Mouse (Mus musculus): ENCODE data around the gene Wnt3. TPM values are rescaled to one million over a fixed set of nuclear protein-coding genes. Genes with fewer than 3 reads are reported as not detected.

The Wnt3 gene
- polyA plus RNA-seq, 1 experiment from 2014 or later = not detected

- H3K27ac ChIP-seq (replicated peaks in 1 of 2; ENCODE audit: control insufficient read depth in 1 of 2, insufficient read depth in 1 of 2, low read depth in 2 of 2, low read length in 2 of 2) = no peak overlapping the region
- peaks cover 0 to 4% of the 10 kb centered on the region in 2 experiments; a peak in 1 of 4 replicates for H3K4me1 ChIP-seq (ENCODE audit: control insufficient read depth in 2 of 2, insufficient read depth in 2 of 2, low read length in 2 of 2)
- ATAC-seq (ENCODE audit: insufficient number of reproducible peaks, insufficient read depth, low FRiP score, low read depth) = no peak
- no peaks in the 10 kb centered on the region for H3K36me3 ChIP-seq (ENCODE audit: control insufficient read depth, insufficient read depth, low read length)
- H3K4me3 ChIP-seq (ENCODE audit: control insufficient read depth in 1 of 2, insufficient read depth in 1 of 2, low read depth in 1 of 2, low read length in 2 of 2) = no peak overlapping the region
- no peaks in the 10 kb centered on the region for H3K9me3 ChIP-seq (ENCODE audit: control insufficient read depth, low read length)
- no peak overlapping the region for H3K4me2 ChIP-seq (ENCODE audit: low read length)
- peaks cover 51% of the 10 kb centered on the region for H3K27me3 ChIP-seq (ENCODE audit: control insufficient read depth, insufficient read depth, low read length)
- WGBS = 54% methylated on average over 9 of the region's 9 CpGs
- H3K9ac ChIP-seq (ENCODE audit: low read length) = no peak overlapping the region
Measured at GRCm38 (mm10) chr11:103780152-103780551, 6.2 kb downstream of the Wnt3 start.

GRCm38 (mm10) chr11:103789951-103790350 lies 16.0 kb downstream of the Wnt3 start:
- no peak overlapping the region for H3K4me2 ChIP-seq (ENCODE audit: low read length)
- no peak overlapping the region for H3K4me3 ChIP-seq (ENCODE audit: control insufficient read depth in 1 of 2, insufficient read depth in 1 of 2, low read depth in 1 of 2, low read length in 2 of 2)
- no peak overlapping the region for H3K27ac ChIP-seq (replicated peaks in 1 of 2; ENCODE audit: control insufficient read depth in 1 of 2, insufficient read depth in 1 of 2, low read depth in 2 of 2, low read length in 2 of 2)
- ATAC-seq (ENCODE audit: insufficient number of reproducible peaks, insufficient read depth, low FRiP score, low read depth) = no peak
- H3K9ac ChIP-seq (ENCODE audit: low read length) = no peak overlapping the region
- H3K36me3 ChIP-seq (ENCODE audit: control insufficient read depth, insufficient read depth, low read length) = no peaks in the 10 kb centered on the region
- H3K9me3 ChIP-seq (ENCODE audit: control insufficient read depth, low read length) = no peaks in the 10 kb centered on the region
- peaks cover 37% of the 10 kb centered on the region for H3K27me3 ChIP-seq (ENCODE audit: control insufficient read depth, insufficient read depth, low read length)
- WGBS = 54% methylated on average over 5 of the region's 5 CpGs
- H3K4me1 ChIP-seq (ENCODE audit: control insufficient read depth in 2 of 2, insufficient read depth in 2 of 2, low read length in 2 of 2) = no peaks in the 10 kb centered on the region

GRCm38 (mm10) chr11:103801128-103801527 lies 27.2 kb downstream of the Wnt3 start:
- no peak overlapping the region for H3K4me3 ChIP-seq (ENCODE audit: control insufficient read depth in 1 of 2, insufficient read depth in 1 of 2, low read depth in 1 of 2, low read length in 2 of 2)
- WGBS = 23% methylated on average over 9 of the region's 9 CpGs
- no peaks in the 10 kb centered on the region for H3K4me1 ChIP-seq (ENCODE audit: control insufficient read depth in 2 of 2, insufficient read depth in 2 of 2, low read length in 2 of 2)
- H3K9ac ChIP-seq (ENCODE audit: low read length) = no peak overlapping the region
- H3K36me3 ChIP-seq (ENCODE audit: control insufficient read depth, insufficient read depth, low read length) = no peaks in the 10 kb centered on the region
- H3K27me3 ChIP-seq (ENCODE audit: control insufficient read depth, insufficient read depth, low read length) = peaks cover 22% of the 10 kb centered on the region
- no peaks in the 10 kb centered on the region for H3K9me3 ChIP-seq (ENCODE audit: control insufficient read depth, low read length)
- H3K27ac ChIP-seq (replicated peaks in 1 of 2; ENCODE audit: control insufficient read depth in 1 of 2, insufficient read depth in 1 of 2, low read depth in 2 of 2, low read length in 2 of 2) = no peak overlapping the region
- H3K4me2 ChIP-seq (ENCODE audit: low read length) = no peak overlapping the region
- ATAC-seq (ENCODE audit: insufficient number of reproducible peaks, insufficient read depth, low FRiP score, low read depth) = no peak

GRCm38 (mm10) chr11:103804126-103804525 lies 30.2 kb downstream of the Wnt3 start:
- peaks cover 0 to 6% of the 10 kb centered on the region in 2 experiments; a peak in 1 of 4 replicates for H3K4me1 ChIP-seq (ENCODE audit: control insufficient read depth in 2 of 2, insufficient read depth in 2 of 2, low read length in 2 of 2)
- no peak overlapping the region for H3K4me2 ChIP-seq (ENCODE audit: low read length)
- no peak overlapping the region for H3K9ac ChIP-seq (ENCODE audit: low read length)
- H3K27ac ChIP-seq (replicated peaks in 1 of 2; ENCODE audit: control insufficient read depth in 1 of 2, insufficient read depth in 1 of 2, low read depth in 2 of 2, low read length in 2 of 2) = no peak overlapping the region
- no peaks in the 10 kb centered on the region for H3K9me3 ChIP-seq (ENCODE audit: control insufficient read depth, low read length)
- peaks cover 38% of the 10 kb centered on the region for H3K27me3 ChIP-seq (ENCODE audit: control insufficient read depth, insufficient read depth, low read length)
- H3K36me3 ChIP-seq (ENCODE audit: control insufficient read depth, insufficient read depth, low read length) = no peaks in the 10 kb centered on the region
- H3K4me3 ChIP-seq (ENCODE audit: control insufficient read depth in 1 of 2, insufficient read depth in 1 of 2, low read depth in 1 of 2, low read length in 2 of 2) = no peak overlapping the region
- 79% methylated on average over 11 of the region's 11 CpGs for WGBS
- ATAC-seq (ENCODE audit: insufficient number of reproducible peaks, insufficient read depth, low FRiP score, low read depth) = no peak

GRCm38 (mm10) chr11:103804804-103805203 lies 30.9 kb downstream of the Wnt3 start:
- H3K4me2 ChIP-seq (ENCODE audit: low read length) = no peak overlapping the region
- peaks cover 42% of the 10 kb centered on the region for H3K27me3 ChIP-seq (ENCODE audit: control insufficient read depth, insufficient read depth, low read length)
- no peak overlapping the region for H3K27ac ChIP-seq (replicated peaks in 1 of 2; ENCODE audit: control insufficient read depth in 1 of 2, insufficient read depth in 1 of 2, low read depth in 2 of 2, low read length in 2 of 2)
- no peak for ATAC-seq (ENCODE audit: insufficient number of reproducible peaks, insufficient read depth, low FRiP score, low read depth)
- no peak overlapping the region for H3K9ac ChIP-seq (ENCODE audit: low read length)
- H3K4me1 ChIP-seq (ENCODE audit: control insufficient read depth in 2 of 2, insufficient read depth in 2 of 2, low read length in 2 of 2) = peaks cover 0 to 12% of the 10 kb centered on the region in 2 experiments; a peak in 1 of 4 replicates
- no peak overlapping the region for H3K4me3 ChIP-seq (ENCODE audit: control insufficient read depth in 1 of 2, insufficient read depth in 1 of 2, low read depth in 1 of 2, low read length in 2 of 2)
- 43% methylated on average over 4 of the region's 4 CpGs for WGBS
- H3K9me3 ChIP-seq (ENCODE audit: control insufficient read depth, low read length) = no peaks in the 10 kb centered on the region
- no peaks in the 10 kb centered on the region for H3K36me3 ChIP-seq (ENCODE audit: control insufficient read depth, insufficient read depth, low read length)

GRCm38 (mm10) chr11:103807966-103808365 lies 34.0 kb downstream of the Wnt3 start:
- Histone ChIP-seq H3K9ac (ENCODE audit: low read length) (no peak overlapping the region), H3K4me2 (ENCODE audit: low read length) (no peak overlapping the region), H3K36me3 (ENCODE audit: control insufficient read depth, insufficient read depth, low read length) (no peaks in the 10 kb centered on the region), H3K9me3 (ENCODE audit: control insufficient read depth, low read length) (no peaks in the 10 kb centered on the region), H3K27me3 (ENCODE audit: control insufficient read depth, insufficient read depth, low read length) (peaks cover 72% of the 10 kb centered on the region), H3K27ac (replicated peaks in 1 of 2; ENCODE audit: control insufficient read depth in 1 of 2, insufficient read depth in 1 of 2, low read depth in 2 of 2, low read length in 2 of 2) (no peak overlapping the region), H3K4me1 (ENCODE audit: control insufficient read depth in 2 of 2, insufficient read depth in 2 of 2, low read length in 2 of 2) (peaks cover 2 to 19% of the 10 kb centered on the region in 2 experiments; a peak in 3 of 4 replicates), H3K4me3 (ENCODE audit: control insufficient read depth in 1 of 2, insufficient read depth in 1 of 2, low read depth in 1 of 2, low read length in 2 of 2) (no peak overlapping the region)
- 41% methylated on average over 12 of the region's 12 CpGs for WGBS
- no peak for ATAC-seq (ENCODE audit: insufficient number of reproducible peaks, insufficient read depth, low FRiP score, low read depth)

GRCm38 (mm10) chr11:103808771-103809610 lies 35.0 kb downstream of the Wnt3 start:
- peak overlapping the region; percentile 46 to 61 for H3K4me3 ChIP-seq (ENCODE audit: control insufficient read depth in 1 of 2, insufficient read depth in 1 of 2, low read depth in 1 of 2, low read length in 2 of 2)
- peaks cover 2 to 19% of the 10 kb centered on the region in 2 experiments; a peak in 3 of 4 replicates for H3K4me1 ChIP-seq (ENCODE audit: control insufficient read depth in 2 of 2, insufficient read depth in 2 of 2, low read length in 2 of 2)
- ATAC-seq (ENCODE audit: insufficient number of reproducible peaks, insufficient read depth, low FRiP score, low read depth) = no peak
- no peaks in the 10 kb centered on the region for H3K9me3 ChIP-seq (ENCODE audit: control insufficient read depth, low read length)
- H3K4me2 ChIP-seq (ENCODE audit: low read length) = peak overlapping the region; percentile 99
- WGBS = 4% methylated on average over 29 of the region's 29 CpGs
- H3K27me3 ChIP-seq (ENCODE audit: control insufficient read depth, insufficient read depth, low read length) = peaks cover 78% of the 10 kb centered on the region
- no peaks in the 10 kb centered on the region for H3K36me3 ChIP-seq (ENCODE audit: control insufficient read depth, insufficient read depth, low read length)
- no peak overlapping the region for H3K9ac ChIP-seq (ENCODE audit: low read length)
- no peak overlapping the region for H3K27ac ChIP-seq (replicated peaks in 1 of 2; ENCODE audit: control insufficient read depth in 1 of 2, insufficient read depth in 1 of 2, low read depth in 2 of 2, low read length in 2 of 2)

All from heart, embryonic 14.5 days (tissue).